Mouse (Mus musculus) heart, postnatal 0 days (tissue): ENCODE data around the gene Hivep3.

ENCODE experiments used
- CTCF ChIP-seq: IDR thresholded peaks from 2 replicates; pipeline ENCODE4 v1.5.1; 2016; ENCODE audit warnings: antibody characterized with exemption, control low read depth, low read depth
- EP300 ChIP-seq: IDR thresholded peaks from 2 replicates; pipeline ENCODE4 v1.6.1; 2016; ENCODE audit warnings: antibody characterized with exemption, low read depth

DNA sequence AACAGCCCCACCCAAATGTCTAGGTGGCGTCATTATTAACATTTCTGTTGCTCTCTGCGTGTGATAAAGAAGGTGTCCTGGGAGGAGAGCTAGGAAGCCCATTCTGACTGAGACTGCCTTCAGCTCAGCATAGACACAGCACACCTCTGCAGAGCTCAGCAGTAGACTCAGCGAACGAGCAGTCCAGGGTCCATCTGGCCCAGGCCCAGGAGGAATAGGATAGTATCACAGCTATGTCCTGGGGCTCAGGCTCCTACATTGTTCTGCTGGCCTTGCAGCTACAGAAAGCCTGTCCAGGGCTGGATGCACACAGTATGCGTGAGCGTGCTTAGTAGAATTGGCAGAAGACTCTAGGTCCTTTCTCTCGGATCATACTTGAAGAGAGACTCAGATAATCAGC is 263.8 kb downstream of the Hivep3 start:
- TF ChIP-seq EP300, result no peak
- no peak for TF ChIP-seq CTCF
